Comparison of ENCODE assay signal across 7 mouse cellular contexts in the genomic region with DNA sequence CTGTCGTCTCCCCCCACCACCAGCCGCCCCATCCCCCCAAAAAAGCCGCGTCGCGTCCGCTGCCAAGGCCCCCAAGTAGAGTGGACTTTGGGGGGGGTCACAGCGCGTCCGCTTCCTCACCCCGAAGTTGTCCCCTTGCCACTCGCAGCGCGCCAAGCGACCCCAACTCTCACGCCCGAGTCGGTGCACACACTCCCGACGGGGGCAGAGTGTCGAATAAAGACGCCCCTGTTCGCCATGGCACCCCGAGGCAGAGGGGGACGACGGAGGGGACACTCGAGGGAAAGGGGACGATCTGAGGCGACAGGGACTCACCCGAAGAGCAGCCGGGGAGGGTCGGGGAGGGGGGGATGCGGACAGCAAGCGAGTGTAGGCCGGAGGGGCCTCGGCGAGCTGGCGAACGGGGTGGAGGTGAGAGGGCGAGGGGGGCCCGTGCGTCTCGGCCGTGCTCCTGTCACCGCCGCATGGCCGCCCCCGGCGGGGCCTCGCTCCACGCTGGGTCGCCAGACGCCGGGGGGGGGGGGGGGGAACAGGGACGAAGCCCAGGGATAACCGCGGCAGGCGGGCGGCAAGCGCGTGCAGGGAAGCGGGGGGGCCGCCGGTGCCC. TPM values are rescaled to one million over a fixed set of nuclear protein-coding genes. Genes with fewer than 3 reads are reported as not detected.
DNase-seq lines count a peak whose midpoint lies in the region; ATAC-seq and TF ChIP-seq lines count a peak whose summit lies in the region.

No protein-coding gene starts in this region.

- peak overlapping the region; percentile 99 for H3K27ac ChIP-seq in midbrain, embryonic 15.5 days

- peaks cover 3% of the 10 kb centered on the region for H3K4me1 ChIP-seq in lung, adult 2 months (ENCODE audit: control insufficient read depth, insufficient read depth, low read length)
- peaks cover 40% of the 10 kb centered on the region for H3K4me1 ChIP-seq in midbrain, embryonic 15.5 days

- no peak for TF ChIP-seq CTCF in lung, adult 2 months (IDR thresholded peaks at IDR 0.05; ENCODE audit: insufficient read depth, low read length)

- no peaks in the 10 kb centered on the region for H3K27me3 ChIP-seq in midbrain, embryonic 15.5 days (replicated peaks)

- H3K9me3 ChIP-seq in midbrain, embryonic 15.5 days: no peaks in the 10 kb centered on the region

- peak; percentile 65 for ATAC-seq in midbrain, embryonic 15.5 days (replicated peaks)

- DNase-seq in lung, adult 2 months: peak; percentile 59
- DNase-seq in lung, postnatal 25 days (ENCODE audit: low spot score): no peak
- peak; percentile 60 for DNase-seq in cerebellum, adult 8-10 months
- DNase-seq in gastrocnemius, postnatal 14 days: peak; percentile 63
- peak; percentile 75 for DNase-seq in left cerebral cortex, postnatal 4 days
- DNase-seq in thymus, postnatal 10 days (ENCODE audit: low spot score in 2 of 2): peak; percentile 58 to 64

- H3K9ac ChIP-seq in midbrain, embryonic 15.5 days: peak overlapping the region; percentile 94

- peaks cover 4% of the 10 kb centered on the region; the same call in 1 of the 2 replicates for H3K36me3 ChIP-seq in midbrain, embryonic 15.5 days (replicated peaks)

- TF ChIP-seq POLR2A in lung, adult 2 months (IDR thresholded peaks at IDR 0.05; ENCODE audit: borderline replicate concordance, extremely low read depth, low read depth, low read length): no peak

- H3K4me3 ChIP-seq in lung, adult 2 months (replicated peaks; ENCODE audit: extremely low read depth, low read depth, low read length): peak overlapping the region; percentile 95
- peak overlapping the region; percentile 82 for H3K4me3 ChIP-seq in midbrain, embryonic 15.5 days

- H3K4me2 ChIP-seq in midbrain, embryonic 15.5 days: peak overlapping the region; percentile 62

- WGBS in lung, adult 2 months: 1% methylated on average over 40 of the region's 64 CpGs
- WGBS in midbrain, embryonic 15.5 days: 0% methylated on average over 40 of the region's 64 CpGs

- intact Hi-C loops in gastrocnemius, postnatal 14 days (cut with DNase I; ENCODE audit: low total_unique reads): no loop called here
- intact Hi-C loops in left cerebral cortex, postnatal 4 days (cut with DNase I): no loop called here

RNA-seq across cellular contexts. Expression of a gene that starts 0.4 kb away (rescaled TPM):
- polyA plus RNA-seq in lung, adult 2 months (2012; rRNA removed): 63.8 and 79.5 TPM in 2 replicates
- 100 to 1,000 TPM; 119 to 134 TPM for total RNA-seq in gastrocnemius, postnatal 14 days (2021)
- 100 to 1,000 TPM; 172 to 181 TPM for total RNA-seq in left cerebral cortex, postnatal 4 days (2021)
- polyA plus RNA-seq in midbrain, embryonic 15.5 days (2015; fragmentation: Nextera tagmentation; extraction: Ambion mirVana): 142 and 149 TPM in 2 replicates
